Mouse (Mus musculus) liver, postnatal 0 days (tissue): ENCODE data around the gene Hnrnpk. TPM values are rescaled to one million over a fixed set of nuclear protein-coding genes. Genes with fewer than 3 reads are reported as not detected.
"Not testable (repeated sequence)": the region's sequence is repeated elsewhere in the genome, so short reads cannot be mapped to it uniquely, and the experiment has no call there.

Source experiments
- ATAC-seq: fragments of 200-750 bp; cut with Nextera tagmentation; 2 replicates; pipeline ENCODE4 v1.8.0; 2017; ENCODE audit warnings: mild to moderate bottlenecking, moderate library complexity
- DNase-seq: peaks from one replicate; pipeline ENCODE4 v3.0.0-alpha.2; 2016
- H3K27ac ChIP-seq: fragments of 300-500 bp; sonication (generic); 2 replicates; pipeline ENCODE4 v1.5.1; 2014; ENCODE audit warnings: antibody characterized with exemption, moderate library complexity, mild to moderate bottlenecking, low read depth
- H3K27me3 ChIP-seq: fragments of 300-500 bp; sonication (generic); 2 replicates; pipeline ENCODE4 v1.6.1; 2014; ENCODE audit warnings: low read length, control low read depth, mixed read lengths; ENCODE audit not compliant: insufficient read depth
- H3K36me3 ChIP-seq: fragments of 300-500 bp; sonication (generic); replicated peaks from 2 replicates; pipeline ENCODE4 v1.6.1; 2014; ENCODE audit warnings: mild to moderate bottlenecking, control low read depth, low read length, moderate library complexity, mixed read lengths; ENCODE audit not compliant: insufficient read depth
- H3K4me1 ChIP-seq: fragments of 300-500 bp; sonication (generic); 2 replicates; pipeline ENCODE4 v1.6.1; 2014; ENCODE audit warnings: antibody characterized with exemption, mild to moderate bottlenecking, control low read depth; ENCODE audit not compliant: insufficient read depth
- H3K4me2 ChIP-seq: fragments of 300-500 bp; sonication (generic); 2 replicates; pipeline ENCODE4 v1.6.1; 2014; ENCODE audit warnings: low read depth, mild to moderate bottlenecking, low read length, moderate library complexity, mixed read lengths
- H3K4me3 ChIP-seq: fragments of 300-500 bp; sonication (generic); 2 replicates; pipeline ENCODE4 v1.5.1; 2014; ENCODE audit warnings: low read depth, low read length
- H3K9ac ChIP-seq: fragments of 300-500 bp; sonication (generic); replicated peaks from 2 replicates; pipeline ENCODE4 v1.6.1; 2014; ENCODE audit warnings: mild to moderate bottlenecking, moderate library complexity
- H3K9me3 ChIP-seq: fragments of 300-500 bp; sonication (generic); 2 replicates; pipeline ENCODE4 v1.6.1; 2016; ENCODE audit warnings: mild to moderate bottlenecking, control low read depth, low read length, mixed read lengths
- CTCF ChIP-seq: sonication (generic); IDR thresholded peaks from 2 replicates; pipeline ENCODE4 v1.5.1; 2016; ENCODE audit warnings: antibody characterized with exemption, low read depth
- EP300 ChIP-seq: IDR thresholded peaks from 2 replicates; pipeline ENCODE4 v1.6.1; 2016; ENCODE audit warnings: antibody characterized with exemption, low read depth, mild to moderate bottlenecking
- WGBS: fragments of 180-500 bp; shearing (Covaris S2); extraction: QIAGEN DNeasy Blood & Tissue Kit; methylation state at CpG from one replicate; pipeline ENCODE4 v1.1.7; 2014; ENCODE audit not compliant: insufficient replicate concordance; 5-methylcytosine and 5-hydroxymethylcytosine counted together
- polyA plus RNA-seq: library from polyadenylated mRNA; unstranded; fragments of >200 nt; fragmentation: Nextera tagmentation; extraction: Ambion mirVana; gene quantifications from 2 replicates; pipeline ENCODE4 v1.2.1, GENCODE M21; 2015

The Hnrnpk gene
- polyA plus RNA-seq, 1 experiment from 2014 or later, result 351 TPM

- no peak overlapping the region for H3K4me3 ChIP-seq
- no peak overlapping the region for H3K4me2 ChIP-seq
- no peak for ATAC-seq
- WGBS, result 93% methylated on average over 13 of the region's 13 CpGs
- no peaks in the 10 kb centered on the region for H3K9me3 ChIP-seq
- H3K9ac ChIP-seq, result no peak overlapping the region
- H3K27me3 ChIP-seq, result no peaks in the 10 kb centered on the region
- H3K36me3 ChIP-seq, result peaks cover 57% of the 10 kb centered on the region
- no peaks in the 10 kb centered on the region for H3K4me1 ChIP-seq
- no peak overlapping the region for H3K27ac ChIP-seq
- TF ChIP-seq CTCF, result no peak
- TF ChIP-seq EP300, result no peak
- no peak for DNase-seq
Measured at GRCm38 (mm10) chr13:58397651-58398050, 5.5 kb downstream of the Hnrnpk start.

DNA sequence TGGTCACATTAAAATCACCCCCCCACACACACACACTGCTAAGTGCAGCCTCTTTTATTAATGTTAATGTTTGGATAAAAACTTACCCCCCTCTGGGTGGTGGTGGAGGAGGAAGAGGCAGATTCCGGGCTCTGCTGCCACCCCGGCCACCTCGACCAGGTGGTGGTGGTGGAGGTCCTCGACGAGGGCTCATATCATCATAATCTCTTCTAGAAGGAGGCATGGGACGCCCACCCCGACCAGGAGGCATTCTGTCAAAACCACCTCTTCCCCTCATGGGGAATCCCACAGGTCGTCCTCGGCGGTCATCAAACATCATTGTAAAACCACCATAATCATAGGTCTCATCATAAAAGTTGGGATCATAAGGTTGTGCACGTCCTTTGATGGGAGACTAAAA, 8.8 kb downstream of the Hnrnpk start:
- not testable (repeated sequence) for H3K4me2 ChIP-seq, H3K4me1 ChIP-seq, H3K27me3 ChIP-seq, DNase-seq, ATAC-seq, H3K27ac ChIP-seq, H3K9me3 ChIP-seq, H3K9ac ChIP-seq, H3K4me3 ChIP-seq
- WGBS, result 84% methylated on average over 11 of the region's 11 CpGs
- H3K36me3 ChIP-seq, result peaks cover 83% of the 10 kb centered on the region

DNA sequence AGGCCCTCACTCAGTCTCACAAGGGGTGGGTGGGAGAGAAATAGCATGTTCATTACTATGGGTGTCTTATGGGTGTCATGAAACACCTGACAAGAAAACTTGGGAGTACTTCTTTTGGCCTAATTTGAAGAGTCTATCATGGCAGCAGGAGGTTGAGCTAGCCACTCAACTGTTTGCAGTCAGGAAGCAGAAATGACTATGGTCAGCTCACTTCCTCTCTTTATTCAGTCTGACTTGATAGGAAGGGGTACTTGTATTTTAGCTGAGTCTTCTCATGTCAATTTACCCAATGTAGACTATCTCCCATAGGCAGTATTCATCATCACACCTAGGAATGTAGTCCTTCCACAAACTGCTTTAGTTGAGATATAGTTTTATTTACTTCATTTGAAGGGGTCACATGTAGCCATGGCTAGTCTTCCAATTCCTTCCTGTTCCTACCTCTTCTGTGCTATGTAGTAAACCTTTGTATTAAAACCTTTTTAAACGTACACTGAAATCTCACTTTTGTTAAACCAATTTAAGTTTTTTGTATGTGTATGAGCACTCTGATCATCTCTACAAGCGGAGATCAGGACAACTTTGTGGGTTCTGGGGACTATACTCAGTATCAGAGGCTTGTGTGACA, 13.7 kb downstream of the Hnrnpk start:
- Histone ChIP-seq H3K4me2 (no peak overlapping the region), H3K4me3 (no peak overlapping the region), H3K27me3 (no peaks in the 10 kb centered on the region), H3K9ac (no peak overlapping the region), H3K27ac (no peak overlapping the region), H3K36me3 (peaks cover 44% of the 10 kb centered on the region), H3K9me3 (no peaks in the 10 kb centered on the region), H3K4me1 (peaks cover 8% of the 10 kb centered on the region)
- TF ChIP-seq EP300 (no peak), CTCF (no peak)
- WGBS, result 79% methylated on average over 2 of the region's 2 CpGs
- no peak for DNase-seq
- ATAC-seq, result no peak

DNA sequence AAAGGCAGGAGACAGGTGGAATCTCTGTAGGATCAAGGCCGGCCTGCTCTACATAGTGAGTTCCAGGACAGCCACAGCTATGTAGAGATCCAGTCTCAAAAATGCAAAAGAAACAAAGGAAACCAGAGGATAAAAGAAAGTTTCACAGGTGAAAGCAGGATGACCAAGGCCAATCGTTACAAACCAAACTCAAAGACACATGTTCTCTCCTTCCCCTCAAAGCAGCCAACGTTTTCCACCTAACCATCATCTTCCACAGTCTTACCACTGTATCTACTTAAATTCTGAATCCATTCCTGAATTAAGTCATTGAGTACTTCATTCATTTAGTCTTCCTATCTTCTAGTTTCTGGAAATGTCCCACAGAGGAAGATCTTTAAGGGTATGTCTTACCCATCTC, 14.8 kb downstream of the Hnrnpk start:
- TF ChIP-seq CTCF, result no peak
- no peak for TF ChIP-seq EP300
- 57% methylated on average over 3 of the region's 3 CpGs for WGBS
- Histone ChIP-seq H3K4me1 (peaks cover 13% of the 10 kb centered on the region), H3K36me3 (peaks cover 33% of the 10 kb centered on the region), H3K9me3 (no peaks in the 10 kb centered on the region), H3K27me3 (no peaks in the 10 kb centered on the region), H3K4me3 (no peak overlapping the region), H3K4me2 (no peak overlapping the region), H3K9ac (no peak overlapping the region), H3K27ac (no peak overlapping the region)
- ATAC-seq (no peak), DNase-seq (no peak)

GRCm38 (mm10) chr13:58387948-58388347, 15.2 kb downstream of the Hnrnpk start:
- H3K27me3 ChIP-seq, result no peaks in the 10 kb centered on the region
- H3K36me3 ChIP-seq, result peaks cover 32% of the 10 kb centered on the region
- TF ChIP-seq EP300 (no peak), CTCF (peak; percentile 82)
- H3K9ac ChIP-seq, result no peak overlapping the region
- H3K9me3 ChIP-seq, result no peaks in the 10 kb centered on the region
- H3K27ac ChIP-seq, result no peak overlapping the region
- H3K4me1 ChIP-seq, result peaks cover 13% of the 10 kb centered on the region
- H3K4me3 ChIP-seq, result no peak overlapping the region
- DNase-seq, result peak; percentile 76
- peak; percentile 59 for ATAC-seq
- H3K4me2 ChIP-seq, result no peak overlapping the region
- 12% methylated on average over 7 of the region's 7 CpGs for WGBS

- TF ChIP-seq EP300, result no peak
- TF ChIP-seq CTCF, result no peak
- ATAC-seq (no peak), DNase-seq (no peak)
- Histone ChIP-seq H3K4me2 (peak overlapping the region; percentile 97), H3K27ac (no peak overlapping the region; the same call in 1 of the 2 replicates), H3K9ac (peak overlapping the region; percentile 91), H3K9me3 (peaks cover 6% of the 10 kb centered on the region; the same call in 1 of the 2 replicates), H3K27me3 (no peaks in the 10 kb centered on the region), H3K36me3 (peaks cover 32% of the 10 kb centered on the region), H3K4me3 (peak overlapping the region; percentile 87), H3K4me1 (peaks cover 13% of the 10 kb centered on the region)
- WGBS, result 76% methylated on average over 7 of the region's 7 CpGs
Measured at GRCm38 (mm10) chr13:58385547-58385920, 17.6 kb downstream of the Hnrnpk start.
